Mouse (Mus musculus) layer of hippocampus, adult 18-20 months (tissue): ENCODE data around the gene Rnf114. TPM values are rescaled to one million over a fixed set of nuclear protein-coding genes. Genes with fewer than 3 reads are reported as not detected.
A peak's percentile ranks its signal among the peaks of the same experiment; 100 is the strongest.

ENCODE experiments used
- DNase-seq, 2 experiments: peaks; one replicate each; pipeline ENCODE4 v3.0.0; 2022; ENCODE audit warnings: low spot score in 2 of 2
- total RNA-seq, 2 experiments: library from RNA; stranded (reverse); gene quantifications; 2 replicates each; pipeline ENCODE4 v1.2.3; 2021

Gene Rnf114
- total RNA-seq, 2 experiments from 2014 or later = 51.4 to 54.6 TPM

DNA sequence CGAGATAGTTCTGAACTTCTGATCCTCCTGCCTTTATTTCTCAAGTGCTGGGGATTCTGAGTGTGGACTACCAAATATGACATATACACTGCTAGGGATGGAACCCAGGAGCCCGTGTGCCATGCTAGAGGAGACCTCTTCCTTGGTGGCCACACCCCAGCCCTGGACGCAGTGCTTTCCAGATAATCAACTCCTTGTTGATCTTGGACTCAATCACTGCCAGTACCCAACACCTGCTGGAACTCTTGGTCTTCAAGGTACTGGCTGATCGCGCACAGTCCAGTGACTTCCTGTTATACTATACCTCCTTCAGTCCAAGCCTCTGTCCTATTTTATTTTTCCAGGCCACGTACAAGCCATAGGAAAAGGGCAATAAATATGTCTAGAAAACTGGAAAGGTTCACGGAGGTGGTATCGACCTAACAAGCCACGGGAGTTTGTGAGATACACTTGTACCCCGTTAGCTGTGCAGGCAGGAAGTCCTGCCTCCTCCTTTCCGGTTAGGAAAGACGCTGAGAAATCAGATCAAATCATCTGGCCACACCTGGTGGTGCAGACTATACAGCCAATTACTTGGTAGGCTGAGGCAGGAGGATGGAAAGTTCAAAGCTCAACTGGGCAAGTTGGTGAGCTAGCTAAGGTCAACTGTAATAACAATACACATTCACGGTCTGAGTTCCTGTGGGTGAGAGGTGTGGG lies 10.3 kb downstream of the Rnf114 start:
- DNase-seq = no peak

DNA sequence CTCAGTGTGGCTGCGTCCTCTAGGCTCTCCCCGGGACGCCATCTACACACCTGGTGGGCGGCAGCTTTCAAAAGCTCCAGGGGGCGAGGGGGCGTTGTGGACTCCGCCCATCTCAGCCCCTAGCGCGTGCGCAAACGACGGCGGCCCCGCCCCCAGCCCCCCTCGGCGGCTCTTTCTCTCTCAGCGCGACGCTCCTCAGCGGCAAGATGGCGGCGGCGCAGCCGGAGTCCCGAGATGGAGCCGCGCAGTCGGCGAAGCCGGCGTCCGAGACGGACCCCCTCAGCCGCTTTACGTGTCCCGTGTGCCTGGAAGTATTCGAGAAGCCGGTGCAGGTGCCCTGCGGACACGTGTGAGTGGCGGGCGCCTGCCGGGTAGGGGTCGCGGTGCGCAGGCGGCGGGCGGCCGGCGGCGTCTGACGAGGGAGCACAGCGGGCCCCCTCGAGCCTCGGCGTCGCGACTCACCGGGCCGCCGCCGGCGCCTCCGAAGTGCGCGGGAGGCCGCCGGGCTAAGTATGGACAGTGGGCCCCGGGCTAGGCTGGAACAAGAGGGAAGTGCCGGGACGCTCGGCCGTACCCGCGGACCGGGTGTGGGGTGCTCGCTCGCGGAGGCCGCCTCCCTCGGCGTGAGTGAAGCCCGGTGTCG lies 10.9 kb downstream of the Rnf114 start:
- peak; percentile 86 to 92 for DNase-seq

- DNase-seq = no peak
Measured at GRCm38 (mm10) chr2:167503896-167504349, 11.5 kb downstream of the Rnf114 start.

DNA sequence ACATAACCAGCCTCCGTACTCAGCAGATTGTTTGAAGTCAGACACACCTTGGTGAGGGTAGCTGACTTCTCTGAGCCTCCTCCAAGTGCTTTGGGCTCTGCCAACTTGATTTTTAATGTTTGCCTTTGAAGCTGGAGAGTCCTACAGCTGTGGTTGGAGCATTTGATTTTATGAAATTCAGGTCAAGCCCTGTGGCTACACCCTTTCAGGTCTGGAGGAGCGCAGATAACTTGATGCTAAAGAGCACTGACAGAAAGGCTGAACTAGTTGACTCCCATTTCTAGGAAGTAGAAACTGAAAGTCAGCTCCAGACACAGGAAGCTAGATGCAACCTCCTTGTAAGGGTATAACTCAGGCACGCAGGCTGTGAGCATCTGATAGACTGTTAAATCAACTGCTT lies 12.7 kb downstream of the Rnf114 start:
- no peak for DNase-seq

DNA sequence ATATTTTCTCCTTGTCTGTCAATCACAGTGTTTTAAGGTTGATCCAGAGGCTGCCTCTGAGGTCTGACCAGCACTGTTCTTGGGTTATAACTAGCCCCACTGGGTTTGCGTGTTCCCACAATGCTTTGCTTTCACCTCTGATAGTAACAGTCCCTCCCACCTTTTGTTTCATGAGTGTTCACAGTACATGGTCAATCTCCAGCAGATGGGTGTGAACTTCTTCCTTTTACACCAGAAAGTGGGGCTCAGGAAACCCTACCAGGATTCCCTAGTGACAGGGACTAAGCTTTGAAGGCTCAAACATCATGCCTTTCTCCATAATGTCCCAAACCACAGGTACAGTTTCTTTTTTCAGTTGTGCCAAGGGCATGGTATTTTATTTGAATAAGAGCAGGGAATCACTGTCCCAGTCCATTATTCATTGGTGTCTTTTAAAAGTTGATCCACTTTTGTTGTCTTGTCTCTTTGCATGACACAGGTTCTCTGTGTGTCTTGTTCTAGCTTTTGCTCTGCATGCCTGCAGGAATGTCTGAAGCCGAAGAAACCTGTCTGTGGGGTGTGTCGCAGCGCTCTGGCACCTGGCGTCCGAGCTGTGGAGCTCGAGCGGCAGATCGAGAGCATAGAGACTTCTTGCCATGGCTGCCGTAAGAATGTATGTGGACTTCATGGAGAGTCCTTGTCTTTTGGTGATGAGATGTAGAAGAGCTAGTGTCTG lies 14.3 kb downstream of the Rnf114 start:
- DNase-seq = no peak

DNA sequence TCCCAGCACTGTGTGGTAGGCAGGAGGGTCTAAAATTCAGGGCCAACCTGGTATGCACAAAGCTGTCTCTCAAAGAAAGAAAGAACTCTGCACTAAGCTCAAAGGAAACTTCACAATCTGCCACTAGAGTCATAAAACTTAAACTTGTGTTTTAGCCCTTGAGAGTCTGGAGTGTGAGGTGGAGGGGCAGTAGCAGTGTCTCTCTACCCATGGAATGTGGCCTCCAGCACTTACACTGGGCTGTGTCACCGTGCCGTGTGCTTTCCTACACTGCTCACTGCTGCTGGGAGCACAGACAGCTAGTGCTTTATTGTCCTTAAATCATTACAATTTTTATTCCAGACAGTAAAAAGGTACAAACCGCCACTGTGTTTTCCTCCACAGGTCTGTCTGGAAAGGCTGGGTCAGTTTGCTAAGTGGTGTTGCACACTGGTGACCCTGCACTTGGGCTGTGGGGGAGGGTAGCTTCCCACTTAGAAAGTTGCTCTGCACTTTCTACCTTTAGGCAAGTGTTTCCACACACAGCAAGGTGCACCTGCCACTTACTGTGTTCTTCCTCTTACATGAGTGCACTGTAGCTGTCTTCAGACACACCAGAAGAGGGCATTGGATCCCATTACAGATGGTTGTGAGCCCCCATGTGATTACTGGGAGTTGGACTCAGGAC lies 15.4 kb downstream of the Rnf114 start:
- DNase-seq = no peak

- DNase-seq = no peak
Measured at GRCm38 (mm10) chr2:167508569-167508968, 16.1 kb downstream of the Rnf114 start.

DNA sequence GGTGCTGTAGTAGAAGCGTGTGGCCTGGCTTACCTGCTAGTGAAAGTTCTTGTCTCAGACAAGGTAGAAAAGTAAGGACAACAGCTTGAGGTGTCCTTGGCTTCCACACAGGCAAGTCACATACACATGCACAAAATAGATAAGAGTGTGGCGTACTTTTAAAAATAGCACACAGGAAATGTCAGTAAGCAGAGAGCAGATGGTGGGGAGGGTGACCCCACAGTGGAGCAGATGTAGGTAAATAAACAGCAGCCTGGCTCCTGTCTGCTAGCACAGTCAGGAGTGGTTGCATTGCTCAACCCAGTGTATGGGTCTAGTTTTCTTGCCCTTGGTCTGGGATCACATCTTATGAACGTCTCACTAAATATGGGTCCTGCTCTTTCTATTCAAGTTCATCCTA lies 18.0 kb downstream of the Rnf114 start:
- no peak for DNase-seq

GRCm38 (mm10) chr2:167512365-167512764 lies 19.9 kb downstream of the Rnf114 start:
- no peak for DNase-seq

DNA sequence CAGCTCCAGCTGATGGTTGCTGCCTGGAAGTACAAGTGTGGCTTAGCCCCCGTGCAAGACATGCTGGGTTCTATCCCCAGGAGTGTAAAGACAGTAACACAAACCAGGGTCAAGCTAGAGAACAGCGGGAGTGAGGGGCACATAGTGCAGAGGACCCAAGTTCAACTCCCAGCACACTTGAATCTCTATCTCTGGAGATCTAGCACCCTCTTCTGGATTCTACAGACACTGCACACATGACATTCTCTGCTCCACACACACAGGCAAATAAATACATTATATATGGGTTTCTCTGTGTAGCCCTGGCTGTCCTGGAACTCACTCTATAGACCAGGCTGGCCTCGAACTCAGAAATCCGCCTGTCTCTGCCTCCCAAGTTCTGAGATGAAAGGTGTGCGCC lies 20.5 kb downstream of the Rnf114 start:
- DNase-seq = no peak

- no peak for DNase-seq
Measured at GRCm38 (mm10) chr2:167514641-167515040, 22.2 kb downstream of the Rnf114 start.

DNA sequence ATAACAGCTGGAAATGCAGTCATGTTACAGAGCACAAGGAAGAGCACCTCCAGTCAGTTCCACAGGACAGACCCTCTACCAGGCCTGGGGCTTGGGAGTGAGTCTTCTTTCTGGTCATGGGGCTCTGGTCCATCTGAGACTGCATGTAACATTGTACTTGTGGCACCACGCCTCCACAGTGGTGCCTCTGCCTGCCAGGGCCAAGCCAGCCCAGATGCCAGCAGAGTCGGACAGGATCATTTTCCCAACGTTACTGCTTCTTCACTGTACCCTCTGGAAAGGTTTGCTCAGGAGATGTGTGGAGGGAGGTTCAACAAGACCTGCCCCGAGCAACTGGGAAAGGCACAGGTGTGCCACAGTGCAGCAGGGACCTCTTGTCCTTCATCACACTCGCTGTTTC lies 23.2 kb downstream of the Rnf114 start:
- DNase-seq = no peak

DNA sequence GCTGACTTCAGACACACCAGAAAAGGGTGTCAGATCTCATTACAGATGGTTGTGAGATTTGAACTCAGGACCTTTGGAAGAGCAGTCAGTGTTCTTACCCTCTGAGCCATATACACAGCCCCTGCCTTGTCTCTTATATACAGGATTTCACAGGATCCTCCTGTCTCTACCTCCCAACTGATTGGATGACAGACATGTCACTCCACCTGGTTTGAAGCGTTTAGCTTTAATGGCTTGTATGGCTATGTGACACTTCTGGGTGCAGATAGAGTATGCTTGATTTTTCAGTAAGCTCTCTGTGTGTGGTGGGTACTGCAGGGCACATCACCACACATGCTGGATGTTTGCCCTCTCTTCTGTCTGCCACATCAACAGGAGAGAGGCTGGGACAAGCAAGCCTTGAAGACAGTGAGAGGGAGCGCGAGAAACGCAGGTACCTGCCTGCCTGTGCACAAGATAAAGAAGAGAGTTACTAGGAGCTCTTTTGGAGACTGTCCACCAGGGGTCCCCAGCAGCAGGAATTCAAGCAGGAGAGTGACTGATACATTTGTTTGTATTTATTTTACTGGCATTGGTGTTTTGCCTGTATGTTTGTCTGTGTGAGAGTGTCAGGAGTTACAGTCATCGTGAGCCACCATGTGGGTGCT lies 27.3 kb downstream of the Rnf114 start:
- DNase-seq = no peak

GRCm38 (mm10) chr2:167528278-167528677 lies 35.8 kb downstream of the Rnf114 start:
- DNase-seq = peak in 1 of 2 experiments; percentile 48

- no peak for DNase-seq
Measured at GRCm38 (mm10) chr2:167529935-167530513, 37.6 kb downstream of the Rnf114 start.

GRCm38 (mm10) chr2:167530536-167530935 lies 38.1 kb downstream of the Rnf114 start:
- DNase-seq = no peak

- no peak for DNase-seq
Measured at GRCm38 (mm10) chr2:167532131-167532530, 39.7 kb downstream of the Rnf114 start.

GRCm38 (mm10) chr2:167533880-167534279 lies 41.4 kb downstream of the Rnf114 start:
- DNase-seq = no peak

- DNase-seq = no peak
Measured at GRCm38 (mm10) chr2:167536320-167536945, 44.0 kb downstream of the Rnf114 start.
